Mouse (Mus musculus) lung, adult 18-20 months (tissue): Measurements from ENCODE around the gene Kiss1.

ENCODE experiments used
- DNase-seq, 2 experiments: peaks; one replicate each; pipeline ENCODE4 v3.0.0; 2022; ENCODE audit warnings: mixed read lengths in 2 of 2

Gene Kiss1

DNA sequence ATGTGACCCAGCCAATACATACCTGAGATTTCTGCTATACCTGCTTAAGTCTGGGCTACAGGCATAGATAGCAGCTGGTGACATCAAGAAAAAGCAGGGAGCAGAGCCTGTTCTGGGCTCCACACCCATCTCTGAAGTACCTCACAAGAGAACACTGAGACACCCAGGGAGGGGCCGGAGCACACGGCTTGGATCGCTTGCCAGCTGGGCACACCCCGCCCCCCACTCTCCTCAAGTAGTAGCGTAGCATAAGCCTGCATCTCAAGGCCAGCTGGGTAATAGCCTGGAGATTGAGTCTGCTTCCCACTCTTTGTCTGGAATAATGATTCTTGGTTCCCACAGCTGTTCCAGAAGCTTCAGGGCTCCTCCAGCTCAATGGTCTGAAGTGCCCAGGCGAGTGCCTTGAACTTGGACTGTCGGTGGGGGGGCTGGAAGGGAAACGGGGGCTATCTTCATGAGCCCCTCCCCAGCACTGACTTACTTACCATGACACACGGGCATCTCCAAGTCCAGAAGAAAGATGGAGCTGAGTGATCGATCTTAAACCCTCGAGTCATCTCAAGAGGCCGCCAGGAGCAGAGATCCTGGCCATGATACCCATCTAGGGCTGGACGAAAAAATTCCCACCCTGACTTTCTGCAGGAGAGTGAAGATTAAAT lies at the start of gene Kiss1:
Kiss1 (plus strand) TSS at position 609 of the 659 bp plus-strand sequence.
- peak; percentile 48 to 74 for DNase-seq

DNA sequence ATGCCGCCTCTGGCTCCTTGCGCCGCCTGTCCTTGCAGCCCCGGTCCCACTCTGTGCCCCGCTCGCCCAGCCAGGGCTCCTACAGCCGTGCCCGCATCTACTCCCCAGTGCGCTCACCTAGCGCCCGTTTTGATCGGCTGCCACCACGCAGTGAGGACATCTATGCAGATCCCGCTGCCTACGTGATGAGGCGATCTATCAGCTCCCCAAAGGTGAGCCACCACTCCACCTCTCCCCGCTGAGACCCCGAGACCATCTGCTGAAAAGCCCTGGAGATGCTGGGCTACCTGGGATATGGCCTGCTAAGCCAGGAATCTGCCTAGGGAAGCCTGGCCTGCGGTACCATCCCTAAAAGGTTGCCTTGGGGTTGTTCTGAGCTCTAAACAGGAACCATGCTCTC lies 47.5 kb upstream of the Kiss1 start:
- no peak for DNase-seq

DNA sequence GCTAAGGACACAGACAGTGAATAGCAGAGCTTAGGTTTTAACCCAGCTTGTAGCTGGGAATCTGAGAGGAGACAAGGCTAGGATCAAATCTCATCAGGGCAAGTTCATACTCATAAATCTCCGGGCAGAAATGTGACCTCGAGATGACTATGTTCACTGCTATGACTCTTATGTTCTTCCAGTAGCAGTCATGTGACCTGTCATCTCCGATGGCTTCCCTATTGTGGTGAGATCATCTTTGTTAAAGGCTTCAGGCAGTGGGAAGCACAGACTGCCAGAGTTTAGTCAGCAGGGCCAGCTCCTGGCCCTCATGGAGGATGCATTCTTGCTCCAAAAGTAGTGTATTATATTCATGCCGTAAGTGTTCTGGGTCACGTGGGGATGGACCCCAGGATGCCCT lies 44.7 kb upstream of the Kiss1 start:
- no peak for DNase-seq

DNA sequence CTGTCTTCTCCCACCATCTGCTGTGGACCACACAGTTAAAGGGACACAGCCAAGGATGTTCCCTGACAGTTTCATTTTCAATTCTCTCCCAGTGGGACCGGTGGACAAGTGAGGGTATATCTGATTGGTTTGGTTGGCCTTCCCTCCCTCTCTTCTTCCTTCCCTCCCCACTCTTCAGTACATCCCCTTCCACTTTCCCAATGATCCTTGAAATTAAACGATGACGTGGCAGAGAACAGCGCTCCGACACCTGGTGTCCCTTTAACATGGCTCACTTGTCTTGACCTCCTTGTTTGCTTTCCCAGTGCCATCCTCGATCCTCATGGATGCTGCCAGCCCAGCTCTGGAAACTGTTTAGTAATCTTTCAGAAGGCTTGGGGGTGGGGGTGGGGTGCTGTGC lies 43.1 kb upstream of the Kiss1 start:
- DNase-seq, result no peak

DNA sequence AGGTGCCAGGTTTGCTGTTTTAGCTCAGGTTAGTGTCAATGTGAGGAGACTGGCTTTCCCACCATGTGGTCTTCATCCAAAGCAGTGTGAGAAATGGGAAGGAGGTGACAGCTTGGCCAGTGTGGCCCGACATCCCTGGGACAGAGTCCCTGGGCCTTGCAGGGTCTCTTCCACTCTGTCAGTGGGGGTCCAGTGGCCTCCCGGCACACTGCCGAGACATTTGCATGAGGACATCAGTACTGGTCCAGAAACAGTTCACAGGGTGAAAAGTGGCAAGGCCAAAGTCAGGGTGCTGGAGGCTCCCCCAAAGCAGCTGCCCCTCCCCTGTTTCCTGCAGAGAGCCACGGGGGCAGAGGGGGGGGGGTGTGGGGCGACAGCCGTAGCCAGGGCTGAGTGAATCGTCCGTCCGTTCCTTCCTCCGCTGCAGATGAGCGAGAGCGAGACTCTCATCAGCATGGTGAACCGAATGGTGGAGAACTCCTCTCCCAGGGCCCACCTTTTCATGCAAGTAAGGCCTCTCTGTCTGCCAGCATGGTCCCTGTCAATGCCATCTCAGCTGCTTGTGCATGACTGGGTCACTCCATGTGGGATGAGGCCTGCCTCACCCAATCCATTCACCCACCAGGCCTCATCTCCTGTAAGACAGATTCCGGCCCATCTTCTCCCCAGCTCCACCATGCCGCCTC lies 42.6 kb upstream of the Kiss1 start:
- DNase-seq, result no peak

DNA sequence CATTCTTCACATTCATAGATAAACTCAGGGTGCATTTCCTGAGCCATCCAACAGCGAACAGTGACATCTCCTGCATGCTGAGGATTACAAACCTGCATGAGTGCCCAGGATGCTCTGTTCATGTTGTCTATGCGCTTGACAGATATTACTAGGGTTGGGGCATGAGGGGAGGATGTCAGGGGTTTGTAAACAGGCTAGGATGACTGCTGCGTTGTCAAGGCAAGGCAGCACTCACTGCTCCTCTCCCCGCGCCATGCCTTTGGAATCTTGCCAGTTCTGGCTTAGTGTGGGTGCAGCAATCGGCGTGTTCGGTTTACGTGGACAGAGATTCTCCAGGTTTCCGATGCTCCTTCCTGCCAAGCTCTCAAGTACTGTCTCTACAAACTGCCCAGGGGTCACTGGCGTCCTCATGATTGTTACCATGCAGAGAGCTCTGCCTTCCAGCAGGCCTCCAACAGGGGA lies 42.0 kb upstream of the Kiss1 start:
- no peak for DNase-seq

DNA sequence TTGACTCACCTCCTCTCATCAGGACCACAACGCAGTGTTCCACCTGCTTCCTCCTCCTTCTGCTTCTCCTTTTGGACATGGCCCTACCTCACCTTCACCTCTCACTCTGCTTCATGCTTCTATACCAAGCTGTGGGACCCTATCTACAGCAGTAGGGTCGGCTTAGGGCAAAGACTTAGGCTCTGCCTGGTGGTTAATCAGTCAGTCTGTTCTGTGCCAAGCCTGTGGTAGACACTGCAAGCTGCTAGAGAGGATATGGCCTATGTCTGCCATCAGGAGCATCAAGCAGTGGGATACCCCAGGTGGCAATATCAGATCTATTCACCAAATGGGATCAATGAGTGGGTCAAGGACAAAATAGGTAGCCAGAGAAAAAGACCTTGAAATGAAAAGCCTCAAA lies 41.1 kb upstream of the Kiss1 start:
- DNase-seq, result no peak

DNA sequence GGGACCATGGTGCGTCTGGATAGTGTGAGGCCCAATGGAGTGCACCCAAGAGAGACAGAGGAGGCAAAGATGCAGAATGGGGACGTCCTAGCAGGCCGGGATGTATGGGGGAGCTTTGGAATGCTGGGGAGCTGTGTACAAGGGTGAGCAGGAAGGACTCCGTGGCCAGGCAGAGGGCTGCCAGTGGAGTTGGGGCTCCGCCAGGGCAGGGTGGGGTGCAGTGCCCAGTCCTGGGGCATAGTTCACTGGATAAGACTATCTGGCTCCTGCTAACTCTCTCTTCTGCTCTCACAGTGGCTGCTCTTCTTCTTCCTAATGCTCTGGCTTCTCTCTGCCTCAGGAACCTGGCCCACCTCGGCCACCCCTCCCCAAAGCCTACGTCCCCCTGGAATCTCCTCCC lies 35.8 kb upstream of the Kiss1 start:
- DNase-seq, result no peak

DNA sequence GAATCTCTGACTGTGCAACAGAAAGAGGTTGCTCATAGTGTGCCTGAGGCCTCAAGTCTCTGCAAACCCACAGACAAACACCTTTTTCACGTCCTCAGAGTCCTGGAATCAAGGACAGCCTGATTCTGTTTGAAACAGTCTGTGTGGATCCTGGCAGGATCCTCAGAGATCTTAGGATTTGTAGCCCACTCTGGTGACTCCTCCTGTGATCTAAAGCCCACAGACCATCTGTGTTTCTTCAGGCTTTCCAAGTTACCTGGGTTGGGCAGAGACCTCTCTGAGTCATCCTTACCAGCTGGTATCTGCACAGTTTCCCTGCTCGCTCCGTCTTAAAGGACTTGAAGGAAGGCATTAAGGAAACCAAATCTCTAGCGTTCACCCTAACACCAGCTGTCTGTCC lies 34.6 kb upstream of the Kiss1 start:
- DNase-seq, result no peak

DNA sequence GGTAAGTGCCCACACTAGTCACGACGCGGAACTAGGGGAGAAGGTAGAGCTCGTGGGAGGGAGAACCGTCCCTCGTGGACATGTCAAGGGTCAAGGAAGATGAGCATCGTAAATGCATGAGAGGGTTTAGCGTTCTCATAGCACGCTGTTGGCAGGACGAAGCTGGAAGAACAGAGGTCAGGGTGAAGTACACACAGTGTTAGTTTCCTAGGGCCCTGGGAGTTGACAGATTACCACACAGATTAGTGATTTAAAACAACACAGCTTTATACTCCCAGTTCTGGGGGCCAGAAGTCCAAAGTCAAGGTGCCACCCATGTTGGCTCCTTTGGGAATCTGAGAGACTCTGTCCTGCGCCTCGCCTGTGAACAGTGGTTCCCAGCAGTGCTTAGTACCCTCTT lies 33.8 kb upstream of the Kiss1 start:
- no peak for DNase-seq

DNA sequence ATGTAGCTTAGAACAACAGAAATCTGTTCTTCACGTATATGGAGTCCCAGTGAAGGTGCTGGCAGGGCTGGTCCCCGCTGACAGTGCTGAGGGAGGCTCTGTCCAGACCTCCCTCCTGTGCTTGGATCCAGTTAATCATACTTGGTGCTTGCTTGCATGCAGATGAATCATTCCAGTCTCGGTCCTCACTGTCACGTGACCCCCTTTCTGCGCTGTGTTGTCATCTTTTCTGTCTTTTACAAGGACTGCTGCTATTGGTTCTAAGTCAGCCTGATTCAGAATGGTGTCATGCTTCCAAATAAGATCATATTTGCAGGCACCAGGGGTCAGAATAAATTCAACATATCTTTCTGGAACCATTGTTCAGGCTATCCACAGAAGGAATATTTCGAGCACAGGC lies 29.8 kb upstream of the Kiss1 start:
- no peak for DNase-seq

DNA sequence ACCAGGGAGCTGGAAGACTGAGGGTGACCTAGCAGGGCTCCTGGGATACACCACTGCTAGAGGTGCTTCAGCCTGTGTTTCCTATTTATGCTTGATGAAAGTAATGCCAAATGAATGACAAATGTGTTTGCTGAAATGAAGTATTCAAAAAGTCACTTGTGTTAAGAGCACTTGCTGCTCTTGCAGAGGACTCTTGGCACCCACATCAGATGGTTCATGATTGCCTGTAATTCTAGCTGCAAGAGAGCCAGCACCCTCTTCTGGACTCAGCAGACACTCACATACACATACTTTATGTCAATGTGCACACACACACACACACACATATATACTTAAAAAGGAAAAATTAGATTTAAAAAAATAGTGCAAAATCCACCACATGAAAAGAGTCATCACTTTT lies 29.1 kb upstream of the Kiss1 start:
- peak; percentile 49 to 59 for DNase-seq

DNA sequence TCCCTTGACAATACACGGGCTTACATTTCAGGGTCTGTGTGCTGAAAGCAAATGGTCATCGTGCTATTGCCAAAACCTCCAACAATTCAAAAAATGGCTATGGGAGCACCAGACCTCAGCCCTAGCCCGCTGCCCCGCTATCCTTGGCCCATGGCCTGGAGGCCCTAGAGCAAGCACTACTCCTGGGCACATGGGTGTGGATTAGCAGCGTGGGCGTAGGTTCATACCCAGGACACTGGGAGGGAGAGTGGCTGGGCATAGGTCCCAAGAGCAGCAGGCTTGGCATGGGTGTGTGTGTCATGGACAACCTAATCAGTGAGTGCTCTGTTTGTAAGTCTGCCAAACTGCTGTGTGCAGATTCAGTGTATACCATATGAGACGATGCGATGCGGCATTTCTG lies 25.3 kb upstream of the Kiss1 start:
- DNase-seq, result peak; percentile 56 to 67

DNA sequence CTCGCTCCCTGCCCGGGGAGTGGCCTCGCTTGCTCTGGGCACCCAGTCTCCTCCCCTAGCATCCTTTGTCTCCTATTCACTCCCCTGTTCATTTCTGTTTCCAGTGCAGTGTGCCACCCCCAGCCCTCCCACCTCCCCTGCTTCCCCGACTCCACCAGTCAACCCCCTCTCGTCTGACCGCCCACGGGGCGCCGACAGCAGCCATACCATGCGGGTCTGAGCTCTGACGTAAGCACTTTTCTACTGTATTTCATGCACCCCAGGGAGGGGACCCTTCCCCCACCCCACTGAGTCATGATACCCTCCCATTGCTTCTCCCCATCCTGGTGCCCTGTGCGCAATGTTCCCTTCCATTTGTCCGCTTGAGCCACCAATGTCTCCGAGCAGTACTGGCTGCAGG lies 22.9 kb upstream of the Kiss1 start:
- DNase-seq, result no peak

DNA sequence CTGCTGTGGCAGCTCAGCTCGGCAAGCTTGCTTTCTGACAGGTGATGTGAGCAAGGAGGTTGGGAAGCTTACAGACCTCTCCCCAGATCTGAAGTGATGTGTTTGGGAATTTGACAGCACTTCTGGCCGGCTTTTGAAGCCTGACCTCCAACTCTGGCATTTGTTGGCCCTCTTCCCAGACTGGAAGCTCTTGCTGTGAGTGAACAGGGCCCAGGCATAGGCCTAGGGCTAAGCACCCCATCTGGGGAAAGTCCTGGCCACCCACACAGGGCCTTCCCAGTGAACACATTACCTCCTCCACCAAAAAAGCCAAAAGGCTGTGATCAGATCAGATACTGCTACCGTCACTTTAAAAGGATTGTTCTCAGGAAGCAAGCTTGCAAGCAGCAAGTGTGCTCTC lies 19.1 kb upstream of the Kiss1 start:
- DNase-seq, result peak; percentile 60 to 73

DNA sequence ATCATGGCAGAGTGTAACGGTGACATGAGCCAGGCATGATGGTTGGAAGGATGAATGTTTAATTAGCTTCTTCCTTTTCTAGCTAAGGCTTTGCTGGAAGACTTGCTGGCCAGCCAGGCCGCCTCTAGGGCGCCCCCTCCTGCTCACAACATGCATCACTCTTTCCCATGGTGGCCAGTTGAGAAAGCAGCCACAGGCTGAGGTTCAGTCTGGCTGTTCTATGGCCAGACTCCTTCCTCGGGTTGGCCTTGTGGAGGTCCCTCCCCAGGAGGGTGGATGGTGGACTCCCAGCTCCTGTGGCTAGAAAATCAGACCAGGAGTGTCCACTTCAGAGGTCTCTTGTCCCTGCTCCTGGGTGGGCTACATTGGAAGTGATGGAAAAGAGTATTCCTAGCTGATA lies 14.8 kb upstream of the Kiss1 start:
- peak; percentile 69 to 76 for DNase-seq

DNA sequence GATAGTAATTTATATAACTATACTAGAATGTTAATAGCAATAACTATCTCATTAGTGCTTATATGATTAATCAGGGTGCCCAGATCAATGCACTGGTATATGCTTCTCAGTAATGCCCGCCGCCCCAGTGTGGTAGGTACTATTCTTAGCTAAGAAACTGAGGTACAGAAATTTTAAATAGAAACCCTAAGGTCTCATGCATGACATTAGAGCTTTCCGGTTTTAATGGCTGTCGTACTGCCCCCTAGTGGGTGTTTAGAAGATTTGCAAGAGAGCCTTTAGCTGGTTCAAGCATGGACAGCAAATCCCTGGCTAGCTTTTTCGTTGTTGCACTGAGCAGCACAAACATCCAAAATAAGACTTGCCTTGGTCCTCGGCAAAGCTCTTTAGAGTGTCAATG lies 14.4 kb upstream of the Kiss1 start:
- DNase-seq, result peak in 1 of 2 experiments; percentile 33

DNA sequence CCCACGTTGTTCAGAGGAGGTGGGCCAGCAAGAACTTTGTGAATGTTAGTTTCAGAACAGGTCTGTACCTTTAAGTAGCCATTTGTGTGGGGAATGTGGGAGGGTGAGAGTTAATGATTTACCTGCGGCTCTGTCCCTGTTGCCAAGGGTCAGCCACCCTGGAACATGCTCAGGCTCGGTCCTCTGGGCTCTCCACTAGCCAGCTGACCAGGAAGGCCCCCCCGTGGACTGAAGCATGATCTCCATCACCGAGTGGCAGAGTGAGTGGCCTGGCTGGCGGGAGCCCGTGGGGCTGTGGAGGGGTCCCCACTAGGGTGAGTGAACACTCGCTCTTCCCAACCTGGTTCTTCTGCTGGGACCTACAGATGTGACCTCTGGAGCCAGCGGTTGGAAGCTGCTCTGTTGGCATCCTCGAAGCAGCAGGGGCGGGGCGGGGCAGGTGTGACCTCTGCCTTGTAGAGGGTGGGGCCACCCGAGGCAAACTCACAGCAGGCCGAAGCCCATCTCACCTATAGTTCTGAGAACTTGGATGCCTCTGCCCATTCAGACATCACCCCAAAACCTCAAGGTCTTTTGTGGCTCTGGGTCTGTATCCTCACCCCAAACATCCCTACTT lies 11.9 kb upstream of the Kiss1 start, which contains the start of gene Golt1a:
Golt1a (plus strand) TSS at position 149 of the 616 bp plus-strand sequence.
- DNase-seq, result peak; percentile 50 to 62

DNA sequence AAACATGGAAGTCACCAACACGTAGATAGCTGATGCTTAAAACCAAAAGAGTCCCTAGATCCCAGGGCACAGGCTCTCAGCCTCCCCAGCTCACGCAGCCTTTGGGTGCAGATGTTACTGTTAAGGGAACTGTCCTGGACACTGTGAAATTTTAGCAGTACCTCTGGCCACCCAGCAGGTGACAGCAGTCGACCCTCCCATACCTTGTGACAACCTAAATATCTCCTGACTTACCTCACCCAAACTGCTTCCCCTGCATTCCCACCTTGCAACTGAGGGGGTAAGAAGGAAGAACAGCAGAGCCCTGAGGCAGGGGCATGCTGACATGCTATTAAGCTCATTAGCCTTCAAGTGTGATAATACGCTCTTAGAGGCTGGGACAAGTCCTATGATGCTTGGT lies 10.4 kb upstream of the Kiss1 start:
- no peak for DNase-seq

DNA sequence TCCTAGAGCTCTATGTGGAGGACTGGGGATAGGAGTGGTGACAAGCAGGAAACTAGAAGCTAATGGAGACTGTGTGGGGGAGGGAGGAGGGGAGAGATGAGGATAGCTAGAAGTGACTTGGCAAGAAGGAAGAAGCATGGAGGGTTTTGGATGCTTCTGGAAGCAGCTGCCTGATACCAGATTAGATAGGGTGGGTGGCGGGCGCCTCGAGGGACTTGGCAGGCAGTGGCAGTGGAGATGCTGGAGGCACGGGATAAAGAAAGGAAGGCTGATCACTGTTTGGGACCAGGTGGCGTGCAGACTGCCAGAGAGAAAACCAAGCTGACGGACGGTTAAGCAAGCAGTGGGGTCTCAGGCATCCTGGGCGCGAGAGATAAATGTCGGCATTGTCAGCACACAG lies 9.7 kb upstream of the Kiss1 start:
- DNase-seq, result no peak

DNA sequence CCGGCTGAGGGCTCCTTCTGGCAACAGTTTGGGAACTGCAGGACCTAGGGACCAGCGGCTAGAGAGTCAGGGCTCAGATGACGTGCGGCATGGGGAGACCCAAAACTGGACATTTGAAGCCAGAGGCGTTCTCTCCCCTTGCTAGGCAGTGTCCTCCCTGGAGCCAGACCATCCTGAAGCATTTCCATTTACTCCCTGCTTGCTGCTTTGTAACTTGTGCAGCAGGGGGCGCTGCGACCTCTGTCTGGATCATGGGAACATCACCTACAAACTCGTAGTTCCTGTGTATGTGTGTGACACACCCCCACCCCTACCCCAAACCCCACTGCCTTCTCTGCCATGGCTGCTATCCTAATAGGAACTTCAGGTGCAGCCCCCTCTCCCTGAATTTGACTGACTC lies 7.3 kb upstream of the Kiss1 start:
- DNase-seq, result peak; percentile 44 to 67

DNA sequence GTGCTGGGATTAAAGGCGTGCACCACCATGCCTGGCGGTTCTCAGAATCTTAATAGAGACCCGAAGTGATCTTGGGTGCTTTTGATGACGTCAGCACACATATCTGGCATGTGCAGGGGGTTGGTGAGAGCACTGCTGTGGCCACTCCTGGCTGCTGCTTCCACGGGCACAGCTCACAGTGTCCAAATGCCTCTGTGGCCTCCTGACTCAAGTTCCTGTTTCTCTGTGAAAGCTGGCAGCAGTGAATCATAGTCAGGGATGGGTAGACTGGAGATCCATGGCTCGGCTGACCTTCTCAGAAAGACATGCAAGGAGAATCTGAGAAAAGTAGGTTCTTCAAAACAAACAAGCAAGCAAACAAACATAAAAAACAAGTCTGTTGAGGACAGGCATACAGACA lies 5.9 kb upstream of the Kiss1 start:
- no peak for DNase-seq

DNA sequence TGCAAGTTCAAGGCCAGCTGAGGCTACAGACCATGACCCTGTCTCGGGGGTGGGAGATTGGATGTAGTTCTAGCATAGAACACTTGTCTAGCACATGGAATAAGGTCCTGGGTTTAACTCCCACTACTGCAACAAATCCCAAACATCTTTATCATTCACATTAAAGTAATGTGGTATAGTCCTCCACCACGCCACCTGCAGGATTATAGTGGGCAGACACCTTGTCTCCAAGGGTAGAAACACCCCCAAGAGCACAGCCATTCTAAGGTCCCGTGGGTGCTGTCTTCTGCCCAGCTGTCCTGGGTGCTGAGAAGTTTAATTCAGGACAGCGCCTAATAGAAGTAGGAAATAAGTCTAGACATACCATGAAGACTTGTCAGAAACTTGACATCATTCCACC lies 5.1 kb upstream of the Kiss1 start:
- no peak for DNase-seq

DNA sequence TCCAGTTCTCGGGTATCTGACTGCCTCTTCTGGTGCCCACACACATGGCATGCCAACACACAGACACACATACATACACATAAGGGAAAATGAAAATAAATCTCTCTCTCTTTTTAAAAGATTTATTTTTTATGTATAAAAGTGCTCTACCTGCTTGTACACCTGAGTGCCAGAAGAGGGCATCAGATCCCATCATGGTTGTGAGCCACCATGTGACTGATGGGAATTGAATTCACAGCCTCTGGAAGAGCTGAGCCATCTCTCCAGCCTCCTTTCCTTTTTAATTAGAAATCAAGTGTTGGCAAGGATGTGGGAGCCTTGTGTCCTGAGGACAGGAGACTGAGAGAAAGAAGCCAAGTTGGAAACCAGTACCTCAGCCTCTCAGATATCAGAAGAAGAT lies 4.5 kb upstream of the Kiss1 start:
- DNase-seq, result no peak
